Mouse (Mus musculus) heart, postnatal 0 days (tissue): ENCODE measurements at regions not wholly inside any gene's neighbourhood (a gene's known extent, or its start where the extent isn't known, plus 50 kb on each side); places are given as distances from the start of the nearest gene placed in this dataset.

Experiments
- ATAC-seq: fragments of 200-750 bp; cut with Nextera tagmentation; 2 replicates; pipeline ENCODE4 v1.8.0; 2017; ENCODE audit warnings: low read depth, moderate number of reproducible peaks, moderate library complexity; ENCODE audit not compliant: insufficient read depth
- DNase-seq: peaks from one replicate; pipeline ENCODE4 v3.0.0-alpha.2; 2016; ENCODE audit warnings: low spot score
- H3K27ac ChIP-seq: fragments of 300-500 bp; sonication (generic); 2 replicates; pipeline ENCODE4 v1.5.1; 2014; ENCODE audit warnings: low read depth, mild to moderate bottlenecking
- H3K27me3 ChIP-seq: fragments of 300-500 bp; sonication (generic); 2 replicates; pipeline ENCODE4 v1.6.1; 2014; ENCODE audit warnings: low read length, mixed read lengths; ENCODE audit not compliant: control insufficient read depth, insufficient read depth
- H3K36me3 ChIP-seq: fragments of 300-500 bp; sonication (generic); replicated peaks from 2 replicates; pipeline ENCODE4 v1.6.1; 2014; ENCODE audit warnings: low read length, mixed read lengths; ENCODE audit not compliant: control insufficient read depth, insufficient read depth
- H3K4me1 ChIP-seq: fragments of 300-500 bp; sonication (generic); 2 replicates; pipeline ENCODE4 v1.6.1; 2014; ENCODE audit warnings: antibody characterized with exemption; ENCODE audit not compliant: control insufficient read depth, insufficient read depth
- H3K4me2 ChIP-seq: fragments of 300-500 bp; sonication (generic); 2 replicates; pipeline ENCODE4 v1.6.1; 2014; ENCODE audit warnings: low read depth, mild to moderate bottlenecking, low read length, moderate library complexity
- H3K4me3 ChIP-seq: fragments of 300-500 bp; sonication (generic); 2 replicates; pipeline ENCODE4 v1.5.1; 2014; ENCODE audit warnings: low read depth, low read length
- H3K9ac ChIP-seq: fragments of 300-500 bp; sonication (generic); replicated peaks from 2 replicates; pipeline ENCODE4 v1.6.1; 2014; ENCODE audit warnings: low read depth, low read length, mixed read lengths
- H3K9me3 ChIP-seq: fragments of 300-500 bp; sonication (generic); replicated peaks from 2 replicates; pipeline ENCODE4 v1.6.1; 2016; ENCODE audit warnings: low read length; ENCODE audit not compliant: control insufficient read depth
- CTCF ChIP-seq: IDR thresholded peaks from 2 replicates; pipeline ENCODE4 v1.5.1; 2016; ENCODE audit warnings: antibody characterized with exemption, control low read depth, low read depth
- EP300 ChIP-seq: IDR thresholded peaks from 2 replicates; pipeline ENCODE4 v1.6.1; 2016; ENCODE audit warnings: antibody characterized with exemption, low read depth
- WGBS: fragments of 180-500 bp; shearing (Covaris S2); extraction: QIAGEN DNeasy Blood & Tissue Kit; methylation state at CpG from one replicate; pipeline ENCODE4 v1.1.7; 2014; 5-methylcytosine and 5-hydroxymethylcytosine counted together

GRCm38 (mm10) chr5:64704144-64704543 is 99.0 kb upstream of the Klf3 start:
- Histone ChIP-seq H3K4me3 (no peak overlapping the region), H3K9me3 (no peaks in the 10 kb centered on the region), H3K36me3 (no peaks in the 10 kb centered on the region), H3K27ac (peak overlapping the region; percentile 11; the same call in 1 of the 2 replicates), H3K4me1 (peaks cover 13% of the 10 kb centered on the region), H3K4me2 (no peak overlapping the region), H3K9ac (no peak overlapping the region), H3K27me3 (no peaks in the 10 kb centered on the region)
- WGBS = 16% methylated on average over 7 of the region's 7 CpGs
- no peak for DNase-seq
- TF ChIP-seq EP300 (no peak), CTCF (no peak)
- no peak for ATAC-seq

DNA sequence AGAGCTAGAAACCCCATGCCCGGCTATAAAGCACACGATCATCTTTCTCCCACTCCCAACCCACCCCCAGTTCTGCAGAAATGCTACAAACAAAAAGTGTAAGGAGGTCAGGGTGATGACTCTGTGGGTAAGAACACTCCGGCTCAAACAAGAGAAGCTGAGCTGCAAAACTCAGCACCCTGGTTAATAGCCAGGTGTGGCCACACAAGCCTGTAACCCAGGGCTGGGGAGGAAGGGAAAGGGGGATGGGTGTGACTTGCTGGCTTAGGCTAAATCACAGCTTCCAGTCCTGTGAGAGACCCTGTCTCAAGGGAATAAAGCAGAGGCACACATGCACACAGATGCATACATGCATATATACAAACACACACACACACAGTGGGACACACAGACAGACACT is 96.6 kb upstream of the Klf3 start:
- 80% methylated on average over 3 of the region's 3 CpGs for WGBS
- Histone ChIP-seq H3K36me3 (no peaks in the 10 kb centered on the region), H3K9ac (no peak overlapping the region), H3K4me2 (no peak overlapping the region), H3K27me3 (no peaks in the 10 kb centered on the region), H3K27ac (no peak overlapping the region), H3K9me3 (no peaks in the 10 kb centered on the region), H3K4me3 (no peak overlapping the region), H3K4me1 (peaks cover 13% of the 10 kb centered on the region)
- DNase-seq (no peak), ATAC-seq (no peak)
- TF ChIP-seq CTCF = no peak
- TF ChIP-seq EP300 = no peak

DNA sequence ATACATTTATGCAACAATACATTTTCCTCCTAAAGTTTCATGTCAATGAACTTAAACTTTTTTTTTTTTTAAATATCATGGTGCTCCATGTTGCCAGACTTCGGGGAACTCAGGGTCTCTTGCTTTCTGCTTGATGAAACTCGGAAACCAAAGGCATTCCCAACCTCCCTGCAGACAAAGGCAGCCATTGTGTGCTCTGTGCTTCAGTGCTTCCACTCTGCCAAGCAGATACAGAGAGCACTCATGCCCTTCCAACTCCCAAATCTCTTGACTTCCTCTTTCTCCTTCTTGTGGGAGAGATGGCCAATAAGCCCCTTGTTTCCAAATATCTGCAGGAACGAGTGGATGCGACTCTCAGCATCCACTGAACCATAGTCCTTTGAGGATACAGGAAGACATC is 94.0 kb upstream of the Klf3 start:
- no peaks in the 10 kb centered on the region for H3K36me3 ChIP-seq
- H3K9ac ChIP-seq = no peak overlapping the region
- no peak overlapping the region for H3K4me2 ChIP-seq
- DNase-seq = no peak
- no peak for ATAC-seq
- H3K9me3 ChIP-seq = no peaks in the 10 kb centered on the region
- no peaks in the 10 kb centered on the region for H3K27me3 ChIP-seq
- TF ChIP-seq CTCF = no peak
- TF ChIP-seq EP300 = no peak
- WGBS = 68% methylated on average over 4 of the region's 4 CpGs
- H3K4me1 ChIP-seq = no peaks in the 10 kb centered on the region
- no peak overlapping the region for H3K27ac ChIP-seq
- no peak overlapping the region for H3K4me3 ChIP-seq

- Histone ChIP-seq H3K27ac (no peak overlapping the region), H3K9ac (no peak overlapping the region), H3K27me3 (no peaks in the 10 kb centered on the region), H3K36me3 (no peaks in the 10 kb centered on the region), H3K4me1 (no peaks in the 10 kb centered on the region), H3K4me2 (no peak overlapping the region), H3K4me3 (no peak overlapping the region), H3K9me3 (no peaks in the 10 kb centered on the region)
- no peak for TF ChIP-seq CTCF
- TF ChIP-seq EP300 = no peak
- 48% methylated on average over 3 of the region's 3 CpGs for WGBS
- DNase-seq = no peak
- no peak for ATAC-seq
These were observed 93.0 kb upstream of the Klf3 start for GRCm38 (mm10) chr5:64710236-64710635.

GRCm38 (mm10) chr5:64710968-64711367 is 92.2 kb upstream of the Klf3 start:
- Histone ChIP-seq H3K9me3 (no peaks in the 10 kb centered on the region), H3K4me2 (no peak overlapping the region), H3K36me3 (no peaks in the 10 kb centered on the region), H3K27ac (no peak overlapping the region), H3K9ac (no peak overlapping the region), H3K4me1 (no peaks in the 10 kb centered on the region), H3K27me3 (no peaks in the 10 kb centered on the region), H3K4me3 (no peak overlapping the region)
- no peak for ATAC-seq
- WGBS = 88% methylated on average over 4 of the region's 4 CpGs
- TF ChIP-seq CTCF = no peak
- DNase-seq = no peak

DNA sequence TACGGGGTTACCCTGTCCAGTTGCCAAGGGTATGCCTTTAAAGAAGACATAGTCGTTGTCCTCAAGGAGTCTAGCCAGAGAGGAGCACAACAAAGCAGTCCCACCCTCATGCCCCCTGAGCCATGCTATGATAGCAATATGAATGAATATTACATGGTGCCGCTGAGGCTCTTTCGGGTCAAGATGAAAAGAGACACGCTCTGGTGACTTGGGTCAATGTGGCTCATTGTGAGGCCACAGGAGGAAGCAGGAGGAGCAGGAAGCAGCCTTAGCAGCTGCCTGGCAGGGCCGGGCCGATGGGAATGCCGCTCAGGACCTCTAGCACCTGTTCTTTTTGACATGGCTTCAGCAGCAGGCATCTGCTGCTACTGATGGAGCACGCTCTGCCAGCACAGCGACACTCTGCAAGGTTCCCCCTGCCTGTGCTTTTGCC is 89.0 kb upstream of the Klf3 start:
- Histone ChIP-seq H3K36me3 (no peaks in the 10 kb centered on the region), H3K27ac (no peak overlapping the region), H3K27me3 (no peaks in the 10 kb centered on the region), H3K4me1 (no peaks in the 10 kb centered on the region), H3K4me2 (no peak overlapping the region), H3K9ac (no peak overlapping the region), H3K9me3 (no peaks in the 10 kb centered on the region), H3K4me3 (no peak overlapping the region)
- no peak for TF ChIP-seq CTCF
- TF ChIP-seq EP300 = no peak
- WGBS = 84% methylated on average over 10 of the region's 10 CpGs
- ATAC-seq = no peak
- no peak for DNase-seq
